ENCODE assay signal across 8 mouse cellular contexts in the genomic region with DNA sequence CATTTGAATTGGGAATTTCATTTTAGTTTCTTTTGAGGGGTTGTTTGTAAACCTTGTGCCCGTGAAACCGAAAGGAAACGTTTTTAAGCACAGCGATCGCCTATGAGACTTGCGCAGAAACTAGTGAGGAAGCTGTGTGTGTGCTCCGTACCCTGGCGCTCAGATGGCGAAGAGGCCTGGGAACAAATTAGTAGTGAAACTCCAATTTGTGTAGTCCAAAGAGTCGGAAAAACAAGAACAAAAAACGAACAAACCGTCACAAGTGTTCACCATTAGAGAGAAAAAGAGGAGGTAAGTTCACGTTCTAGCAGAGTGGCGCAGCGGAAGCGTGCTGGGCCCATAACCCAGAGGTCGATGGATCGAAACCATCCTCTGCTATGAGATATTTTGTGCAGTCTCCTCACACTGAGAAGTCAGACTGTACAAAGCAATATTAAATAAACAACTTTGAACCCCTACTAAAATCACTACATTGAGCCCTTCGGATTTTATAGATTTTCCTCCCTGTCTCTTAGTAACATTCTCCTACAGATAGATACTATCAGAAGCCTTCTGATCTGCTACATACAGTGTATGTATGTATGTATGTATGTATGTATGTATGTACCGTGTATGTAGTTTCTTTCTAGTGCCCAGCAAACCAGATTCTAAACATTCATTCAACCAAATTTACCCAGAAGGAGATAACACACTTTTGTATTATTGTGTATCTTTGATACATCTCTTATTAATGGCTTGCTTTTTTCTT. TPM values are rescaled to one million over a fixed set of nuclear protein-coding genes. Genes with fewer than 3 reads are reported as not detected.
DNase-seq lines count a peak whose midpoint lies in the region; ATAC-seq and TF ChIP-seq lines count a peak whose summit lies in the region.

No protein-coding gene starts in this region.

- peak overlapping the region; percentile 59 for H3K9ac ChIP-seq in kidney, embryonic 14.5 days (ENCODE audit: low read depth, low read length)
- H3K9ac ChIP-seq in limb, embryonic 14.5 days (ENCODE audit: low read depth, low read length, severe bottlenecking), result peak overlapping the region; percentile 89
- peak overlapping the region; percentile 81 for H3K9ac ChIP-seq in midbrain, embryonic 16.5 days (ENCODE audit: low read depth, low read length)

- peak overlapping the region; percentile 81 for H3K27ac ChIP-seq in bone marrow macrophage, adult 2 months (ENCODE audit: insufficient read depth, low read depth, low read length)
- peak overlapping the region; percentile 67 for H3K27ac ChIP-seq in embryonic fibroblast, embryonic 13.5 days (ENCODE audit: insufficient read depth, low read length)
- peak overlapping the region; percentile 93 for H3K27ac ChIP-seq in heart, embryonic 10.5 days
- peak overlapping the region; percentile 38 for H3K27ac ChIP-seq in kidney, embryonic 14.5 days (ENCODE audit: low read depth, low read length)
- H3K27ac ChIP-seq in limb, embryonic 14.5 days (replicated peaks; ENCODE audit: low read depth, low read length), result peak overlapping the region; percentile 97
- peak overlapping the region; percentile 92 for H3K27ac ChIP-seq in midbrain, embryonic 16.5 days (ENCODE audit: low read length)

- peak overlapping the region; percentile 77 for H3K4me3 ChIP-seq in bone marrow macrophage, adult 2 months (ENCODE audit: insufficient read depth, low read length)
- H3K4me3 ChIP-seq in embryonic fibroblast, embryonic 13.5 days (ENCODE audit: insufficient read depth, low read length), result peak overlapping the region; percentile 87
- peak overlapping the region; percentile 76 for H3K4me3 ChIP-seq in heart, embryonic 10.5 days
- peak overlapping the region; percentile 53 for H3K4me3 ChIP-seq in kidney, embryonic 14.5 days (ENCODE audit: low read length)
- peak overlapping the region; percentile 67 for H3K4me3 ChIP-seq in limb, embryonic 14.5 days (replicated peaks; ENCODE audit: low read length)
- H3K4me3 ChIP-seq in midbrain, embryonic 16.5 days (ENCODE audit: low read depth, low read length), result peak overlapping the region; percentile 65

- peak overlapping the region; percentile 4 for H3K4me2 ChIP-seq in kidney, embryonic 14.5 days (replicated peaks; ENCODE audit: low read depth, low read length)
- peak overlapping the region; percentile 42 for H3K4me2 ChIP-seq in limb, embryonic 14.5 days (replicated peaks; ENCODE audit: low read depth, low read length, severe bottlenecking)
- peak overlapping the region; percentile 54 for H3K4me2 ChIP-seq in midbrain, embryonic 16.5 days (ENCODE audit: low read length)

- no peaks in the 10 kb centered on the region for H3K36me3 ChIP-seq in heart, embryonic 10.5 days
- H3K36me3 ChIP-seq in kidney, embryonic 14.5 days (ENCODE audit: control insufficient read depth, insufficient read depth, low read length), result no peaks in the 10 kb centered on the region
- H3K36me3 ChIP-seq in limb, embryonic 14.5 days (ENCODE audit: control insufficient read depth, insufficient read depth, low read length), result no peaks in the 10 kb centered on the region
- no peaks in the 10 kb centered on the region for H3K36me3 ChIP-seq in midbrain, embryonic 16.5 days (ENCODE audit: control insufficient read depth, insufficient read depth, low read length)

- WGBS in heart, embryonic 10.5 days, result 5% methylated on average over 20 of the region's 20 CpGs
- 4% methylated on average over 20 of the region's 20 CpGs for WGBS in kidney, embryonic 14.5 days
- 5% methylated on average over 20 of the region's 20 CpGs for WGBS in limb, embryonic 14.5 days
- WGBS in midbrain, embryonic 16.5 days, result 4% methylated on average over 20 of the region's 20 CpGs

- peak; percentile 81 to 84 for DNase-seq in B cell, adult 2 months
- DNase-seq in heart, embryonic 10.5 days (ENCODE audit: low spot score), result peak; percentile 83
- DNase-seq in limb, embryonic 14.5 days (ENCODE audit: low spot score), result peak; percentile 88
- peak; percentile 48 to 59 for DNase-seq in spleen, postnatal 14 days (ENCODE audit: low spot score in 2 of 2)

- peaks cover 14% of the 10 kb centered on the region for H3K27me3 ChIP-seq in heart, embryonic 10.5 days (ENCODE audit: insufficient read depth, poor library complexity, severe bottlenecking)
- peaks cover 4% of the 10 kb centered on the region; the same call in 1 of the 2 replicates for H3K27me3 ChIP-seq in kidney, embryonic 14.5 days (ENCODE audit: control insufficient read depth, insufficient read depth, low read length)
- no peaks in the 10 kb centered on the region for H3K27me3 ChIP-seq in limb, embryonic 14.5 days (ENCODE audit: control insufficient read depth, insufficient read depth, low read length)
- peaks cover 6% of the 10 kb centered on the region for H3K27me3 ChIP-seq in midbrain, embryonic 16.5 days (ENCODE audit: control insufficient read depth, insufficient read depth, low read depth, low read length)

- H3K9me3 ChIP-seq in heart, embryonic 10.5 days, result no peaks in the 10 kb centered on the region
- H3K9me3 ChIP-seq in kidney, embryonic 14.5 days (ENCODE audit: control insufficient read depth, low read length), result no peaks in the 10 kb centered on the region
- H3K9me3 ChIP-seq in limb, embryonic 14.5 days (ENCODE audit: control insufficient read depth, low read length), result no peaks in the 10 kb centered on the region
- H3K9me3 ChIP-seq in midbrain, embryonic 16.5 days (replicated peaks; ENCODE audit: control insufficient read depth, low read length, poor library complexity, severe bottlenecking), result no peaks in the 10 kb centered on the region

- ATAC-seq in kidney, embryonic 14.5 days (ENCODE audit: low FRiP score, low TSS enrichment), result peak; percentile 93
- peak; percentile 94 for ATAC-seq in limb, embryonic 14.5 days (ENCODE audit: low FRiP score, low read depth)
- peak; percentile 97 for ATAC-seq in midbrain, embryonic 16.5 days

- no peaks in the 10 kb centered on the region for H3K4me1 ChIP-seq in bone marrow macrophage, adult 2 months (ENCODE audit: control insufficient read depth, insufficient read depth, low read length)
- no peaks in the 10 kb centered on the region for H3K4me1 ChIP-seq in embryonic fibroblast, embryonic 13.5 days (ENCODE audit: control insufficient read depth, insufficient read depth, low read length)
- 0 out of 2 replicates have a peak, but pooled peaks cover 3% of the 10 kb centered on the region for H3K4me1 ChIP-seq in heart, embryonic 10.5 days
- no peaks in the 10 kb centered on the region for H3K4me1 ChIP-seq in kidney, embryonic 14.5 days (ENCODE audit: control insufficient read depth, insufficient read depth, low read length)
- H3K4me1 ChIP-seq in limb, embryonic 14.5 days (ENCODE audit: control insufficient read depth, insufficient read depth, low read length), result no peaks in the 10 kb centered on the region
- H3K4me1 ChIP-seq in midbrain, embryonic 16.5 days (ENCODE audit: control insufficient read depth, insufficient read depth, low read length), result no peaks in the 10 kb centered on the region

- no peak for TF ChIP-seq CTCF in bone marrow macrophage, adult 2 months (IDR thresholded peaks at IDR 0.05; ENCODE audit: low read depth, low read length)
- no peak for TF ChIP-seq CTCF in embryonic fibroblast, embryonic 13.5 days (IDR thresholded peaks at IDR 0.05; ENCODE audit: borderline replicate concordance, insufficient read depth, low read length)

- no peak for TF ChIP-seq POLR2A in bone marrow macrophage, adult 2 months (IDR thresholded peaks at IDR 0.05; ENCODE audit: borderline replicate concordance, low read depth, low read length)
- TF ChIP-seq POLR2A in embryonic fibroblast, embryonic 13.5 days (IDR thresholded peaks at IDR 0.05; ENCODE audit: low read depth, low read length), result no peak
- no peak for TF ChIP-seq POLR2A in limb, embryonic 14.5 days (IDR thresholded peaks at IDR 0.05; ENCODE audit: borderline replicate concordance, extremely low read depth, insufficient read depth, insufficient read length)

RNA-seq across cellular contexts. Expression of gene Pom121l2, which starts 6.1 kb away (rescaled TPM):
- not detected in 2 replicates for polyA plus RNA-seq in bone marrow macrophage, adult 2 months (2012; ENCODE audit: insufficient read depth, insufficient read length, missing spikeins)
- polyA plus RNA-seq in embryonic fibroblast, embryonic 13.5 days (2011; ENCODE audit: insufficient read length, low read depth, missing spikeins), result 0.23 and 0.32 TPM in 2 replicates
- polyA plus RNA-seq in heart, embryonic 10.5 days (2016; fragmentation: Nextera tagmentation; extraction: Ambion mirVana), result 0.09 TPM in 1 of 2 replicates, not detected in the other
- 0.36 TPM in 1 of 2 replicates, not detected in the other for polyA plus RNA-seq in kidney, embryonic 14.5 days (2014; fragmentation: Nextera tagmentation; extraction: Ambion mirVana)
- 0.09 and 0.17 TPM in 2 replicates for polyA plus RNA-seq in limb, embryonic 14.5 days (2012; rRNA removed)
- polyA plus RNA-seq in limb, embryonic 14.5 days (2014; fragmentation: Nextera tagmentation; extraction: Ambion mirVana), result 0.11 and 0.18 TPM in 2 replicates
- not detected in 2 replicates for polyA plus RNA-seq in midbrain, embryonic 16.5 days (2015; fragmentation: Nextera tagmentation; extraction: Ambion mirVana)

RNA-seq across cellular contexts. Expression of gene Zfp184, which starts 30.0 kb away (rescaled TPM):
- polyA plus RNA-seq in bone marrow macrophage, adult 2 months (2012; ENCODE audit: insufficient read depth, insufficient read length, missing spikeins), result 0.25 and 0.76 TPM in 2 replicates
- polyA plus RNA-seq in embryonic fibroblast, embryonic 13.5 days (2011; ENCODE audit: insufficient read length, low read depth, missing spikeins), result 2.9 and 5.0 TPM in 2 replicates
- polyA plus RNA-seq in heart, embryonic 10.5 days (2016; fragmentation: Nextera tagmentation; extraction: Ambion mirVana), result 7.4 and 9.1 TPM in 2 replicates
- polyA plus RNA-seq in kidney, embryonic 14.5 days (2014; fragmentation: Nextera tagmentation; extraction: Ambion mirVana), result 15.5 and 17.9 TPM in 2 replicates
- 7.5 and 8.3 TPM in 2 replicates for polyA plus RNA-seq in limb, embryonic 14.5 days (2012; rRNA removed)
- polyA plus RNA-seq in limb, embryonic 14.5 days (2014; fragmentation: Nextera tagmentation; extraction: Ambion mirVana), result 12.7 and 17.2 TPM in 2 replicates
- polyA plus RNA-seq in midbrain, embryonic 16.5 days (2015; fragmentation: Nextera tagmentation; extraction: Ambion mirVana), result 12.0 and 13.7 TPM in 2 replicates

RNA-seq across cellular contexts. Expression of gene Prss16, which starts 34.6 kb away (rescaled TPM):
- polyA plus RNA-seq in bone marrow macrophage, adult 2 months (2012; ENCODE audit: insufficient read depth, insufficient read length, missing spikeins), result 3.0 and 3.4 TPM in 2 replicates
- 0.37 and 0.98 TPM in 2 replicates for polyA plus RNA-seq in embryonic fibroblast, embryonic 13.5 days (2011; ENCODE audit: insufficient read length, low read depth, missing spikeins)
- 0.30 and 0.33 TPM in 2 replicates for polyA plus RNA-seq in heart, embryonic 10.5 days (2016; fragmentation: Nextera tagmentation; extraction: Ambion mirVana)
- not detected in 2 replicates for polyA plus RNA-seq in kidney, embryonic 14.5 days (2014; fragmentation: Nextera tagmentation; extraction: Ambion mirVana)
- 1.1 and 1.6 TPM in 2 replicates for polyA plus RNA-seq in limb, embryonic 14.5 days (2012; rRNA removed)
- polyA plus RNA-seq in limb, embryonic 14.5 days (2014; fragmentation: Nextera tagmentation; extraction: Ambion mirVana), result 0.51 and 0.57 TPM in 2 replicates
- polyA plus RNA-seq in midbrain, embryonic 16.5 days (2015; fragmentation: Nextera tagmentation; extraction: Ambion mirVana), result not detected in 2 replicates

Comparison
In these comparisons a context has a peak if more than half of its experiments do, and no peak if none do; other contexts are left out.
1. Peak in every context shown above with its lines: DNase-seq, ATAC-seq, H3K4me3 ChIP-seq and H3K27ac ChIP-seq.
2. H3K27ac ChIP-seq: peak in every context shown above with its lines; median percentile 97 in limb, embryonic 14.5 days; 93 in heart, embryonic 10.5 days; 92 in midbrain, embryonic 16.5 days; 81 in bone marrow macrophage, adult 2 months; 67 in embryonic fibroblast, embryonic 13.5 days; 38 in kidney, embryonic 14.5 days.
3. H3K4me2 ChIP-seq: peak in every context shown above with its lines; median percentile 54 in midbrain, embryonic 16.5 days; 42 in limb, embryonic 14.5 days; 4 in kidney, embryonic 14.5 days.